Mouse (Mus musculus) liver, embryonic 14.5 days (tissue): ENCODE measurements around the gene Eefsec.

Source experiments
- CTCF ChIP-seq: IDR thresholded peaks from 2 replicates; pipeline ENCODE4 v1.5.1; 2016; ENCODE audit warnings: antibody characterized with exemption, low read depth, control low read depth
- EP300 ChIP-seq: IDR thresholded peaks from 2 replicates; pipeline ENCODE4 v1.6.1; 2016; ENCODE audit warnings: antibody characterized with exemption, low read depth

- TF ChIP-seq CTCF: no peak
- TF ChIP-seq EP300: no peak
Observed at GRCm38 (mm10) chr6:88274623-88275022, 171.7 kb downstream of the Eefsec start.
